Mouse (Mus musculus): ENCODE results near the gene Snd1. TPM values are rescaled to one million over a fixed set of nuclear protein-coding genes. Genes with fewer than 3 reads are reported as not detected.

Gene Snd1
- total and polyA plus RNA-seq, 3 experiments, result 83.7 to 377 (median 210) TPM

DNA sequence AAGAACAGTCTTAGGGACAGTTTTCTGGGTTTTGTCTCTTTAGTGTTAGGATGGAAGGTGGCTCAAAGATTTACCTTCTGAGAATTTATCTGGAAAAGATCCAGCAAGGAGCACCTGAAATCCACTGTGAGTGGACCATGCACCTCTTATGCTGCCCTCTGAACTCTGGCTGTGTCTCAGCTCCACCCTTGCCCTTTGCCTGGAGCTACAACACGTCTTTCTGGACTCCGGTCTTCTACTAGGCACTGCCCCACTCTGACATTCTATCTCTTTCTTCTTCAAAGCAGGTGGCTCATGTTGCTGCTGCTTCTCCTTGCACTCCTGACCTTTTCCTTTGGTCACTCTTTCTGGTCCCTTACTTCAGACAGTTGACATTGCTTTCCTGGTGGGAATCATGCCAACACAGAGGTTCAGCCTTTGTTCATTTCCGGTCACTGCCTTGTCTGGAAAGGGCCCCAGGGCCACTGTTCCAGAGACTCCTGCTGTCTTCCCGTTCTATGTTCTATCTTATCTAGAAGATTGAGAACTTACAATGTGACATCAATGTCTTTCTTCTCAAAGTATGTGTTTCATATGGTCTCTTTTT lies 4.8 kb upstream of the Snd1 start:
- Histone ChIP-seq H3K4me3 (replicated peaks in 1 of 3; ENCODE audit: low read depth in 2 of 3, low read length in 2 of 3, poor library complexity in 1 of 3) (no peak overlapping the region), H3K9ac (ENCODE audit: insufficient read depth, low read depth) (no peak overlapping the region), H3K4me1 (ENCODE audit: control insufficient read depth in 1 of 2, insufficient read depth in 2 of 2) (no peaks in the 10 kb centered on the region), H3K27me3 (replicated peaks) (no peaks in the 10 kb centered on the region), H3K79me2 (replicated peaks; ENCODE audit: control insufficient read depth, extremely low read depth, insufficient read depth, poor library complexity, severe bottlenecking) (no peaks in the 10 kb centered on the region), H3K4me2 (ENCODE audit: insufficient read depth, low read depth, poor library complexity, severe bottlenecking) (no peak overlapping the region), H3K36me3 (replicated peaks in 1 of 2; ENCODE audit: control insufficient read depth in 1 of 2, insufficient read depth in 1 of 2, low read length in 1 of 2) (no peaks in the 10 kb centered on the region), H3K9me3 (replicated peaks; ENCODE audit: low read length) (no peaks in the 10 kb centered on the region), H3K27ac (ENCODE audit: insufficient read depth, low read depth) (no peak overlapping the region)
- in situ Hi-C loops (cut with MboI; ENCODE audit: low pct_ligation_motif_present, low pct_unique_long_range_greater_than_20kb, low sequenced_read_pairs), result no loop called here
- no peak for TF ChIP-seq USF2 (conservative IDR thresholded peaks at IDR 0.05; ENCODE audit: low read depth, low read length)
- TF ChIP-seq PAX5 (IDR thresholded peaks at IDR 0.05; ENCODE audit: low read length), result no peak
- no peak for TF ChIP-seq MAX (IDR thresholded peaks at IDR 0.05; ENCODE audit: low read length)
- no peak for TF ChIP-seq ZC3H11A (IDR thresholded peaks at IDR 0.05; ENCODE audit: low read depth, low read length)
- TF ChIP-seq ELF1 (IDR thresholded peaks at IDR 0.05; ENCODE audit: low read depth, low read length), result no peak
- no peak for TF ChIP-seq TBP (conservative IDR thresholded peaks at IDR 0.05; ENCODE audit: low read depth, low read length)
- no peak for TF ChIP-seq ETS1 (conservative IDR thresholded peaks at IDR 0.05; ENCODE audit: low read depth, low read length)
- no peak for TF ChIP-seq NRF1 (IDR thresholded peaks at IDR 0.05; ENCODE audit: low read depth, low read length)
- TF ChIP-seq KAT2A (IDR thresholded peaks at IDR 0.05; ENCODE audit: insufficient replicate concordance, low read length), result no peak
- TF ChIP-seq E2F4 (IDR thresholded peaks at IDR 0.05; ENCODE audit: insufficient replicate concordance, low read depth, low read length), result no peak
- no peak for TF ChIP-seq POLR2AphosphoS2 (IDR thresholded peaks at IDR 0.05; ENCODE audit: low read depth, low read length)
- TF ChIP-seq MEF2A (IDR thresholded peaks at IDR 0.05; ENCODE audit: borderline replicate concordance, low read depth, low read length), result no peak
- no peak for TF ChIP-seq MXI1 (IDR thresholded peaks at IDR 0.05; ENCODE audit: low read depth, low read length)
- TF ChIP-seq NELFE (IDR thresholded peaks at IDR 0.05; ENCODE audit: low read depth, low read length), result no peak
- TF ChIP-seq SIN3A (IDR thresholded peaks at IDR 0.05; ENCODE audit: low read length), result no peak
- no peak for TF ChIP-seq EP300 (IDR thresholded peaks at IDR 0.05; ENCODE audit: low read length)
- no peak for TF ChIP-seq ZMIZ1 (IDR thresholded peaks at IDR 0.05; ENCODE audit: low read depth, low read length)
- DNase-seq (ENCODE audit: extremely low read depth), result no peak
- dilution Hi-C loops (cut with MboI; ENCODE audit: extremely low pct_ligation_motif_present, extremely low pct_unique_long_range_greater_than_20kb, low sequenced_read_pairs), result no loop called here

DNA sequence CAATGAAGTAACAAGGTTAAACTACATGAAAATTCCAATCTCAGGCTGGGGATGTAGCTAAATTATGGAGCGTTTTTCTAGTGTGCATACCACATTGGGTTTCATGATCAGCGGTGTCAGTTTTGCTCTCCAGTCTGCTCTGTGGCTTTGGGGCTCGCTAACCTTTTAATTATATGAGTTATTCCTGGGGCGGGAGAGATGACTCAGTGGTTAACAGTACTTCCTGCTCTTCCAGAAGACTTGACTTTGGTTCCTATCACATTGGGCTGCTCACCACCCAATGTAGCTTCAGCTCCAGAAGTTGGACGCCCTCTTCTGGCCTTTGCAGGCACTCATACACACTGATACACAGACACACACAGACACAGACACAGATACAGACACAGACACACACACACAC lies 4.3 kb upstream of the Snd1 start:
- Histone ChIP-seq H3K79me2 (replicated peaks; ENCODE audit: control insufficient read depth, extremely low read depth, insufficient read depth, poor library complexity, severe bottlenecking) (no peaks in the 10 kb centered on the region), H3K36me3 (replicated peaks in 1 of 2; ENCODE audit: control insufficient read depth in 1 of 2, insufficient read depth in 1 of 2, low read length in 1 of 2) (no peaks in the 10 kb centered on the region), H3K27me3 (replicated peaks) (no peaks in the 10 kb centered on the region), H3K27ac (ENCODE audit: insufficient read depth, low read depth) (no peak overlapping the region), H3K4me2 (ENCODE audit: insufficient read depth, low read depth, poor library complexity, severe bottlenecking) (no peak overlapping the region), H3K9ac (ENCODE audit: insufficient read depth, low read depth) (no peak overlapping the region), H3K4me3 (replicated peaks in 1 of 3; ENCODE audit: low read depth in 2 of 3, low read length in 2 of 3, poor library complexity in 1 of 3) (no peak overlapping the region), H3K4me1 (ENCODE audit: control insufficient read depth in 1 of 2, insufficient read depth in 2 of 2) (no peaks in the 10 kb centered on the region), H3K9me3 (replicated peaks; ENCODE audit: low read length) (no peaks in the 10 kb centered on the region)
- TF ChIP-seq POLR2A (IDR thresholded peaks at IDR 0.05; ENCODE audit: low read depth, low read length), result no peak
- TF ChIP-seq RCOR1 (conservative IDR thresholded peaks at IDR 0.05; ENCODE audit: low read depth, low read length), result no peak
- no peak for TF ChIP-seq ZMIZ1 (IDR thresholded peaks at IDR 0.05; ENCODE audit: low read depth, low read length)
- TF ChIP-seq ZC3H11A (IDR thresholded peaks at IDR 0.05; ENCODE audit: low read depth, low read length), result no peak
- no peak for TF ChIP-seq HCFC1 (IDR thresholded peaks at IDR 0.05; ENCODE audit: low read depth, low read length)
- TF ChIP-seq TCF12 (IDR thresholded peaks at IDR 0.05; ENCODE audit: low read depth, low read length), result no peak
- TF ChIP-seq JUN (IDR thresholded peaks at IDR 0.05; ENCODE audit: insufficient read depth, low read depth, low read length), result no peak
- TF ChIP-seq JUND (conservative IDR thresholded peaks at IDR 0.05; ENCODE audit: low read depth, low read length), result no peak
- no peak for TF ChIP-seq SIN3A (IDR thresholded peaks at IDR 0.05; ENCODE audit: low read length)
- no peak for TF ChIP-seq SMC3 (IDR thresholded peaks at IDR 0.05; ENCODE audit: low read depth, low read length)
- TF ChIP-seq MAFK (IDR thresholded peaks at IDR 0.05; ENCODE audit: insufficient replicate concordance, low read length), result no peak
- TF ChIP-seq GABPA (IDR thresholded peaks at IDR 0.05; ENCODE audit: insufficient replicate concordance, low read depth, low read length), result no peak
- no peak for TF ChIP-seq MXI1 (IDR thresholded peaks at IDR 0.05; ENCODE audit: low read depth, low read length)
- no peak for TF ChIP-seq MYC (IDR thresholded peaks at IDR 0.05; ENCODE audit: low read depth, low read length)
- no peak for TF ChIP-seq MAX (IDR thresholded peaks at IDR 0.05; ENCODE audit: low read length)
- TF ChIP-seq ELF1 (IDR thresholded peaks at IDR 0.05; ENCODE audit: low read depth, low read length), result no peak
- no peak for TF ChIP-seq ZKSCAN1 (IDR thresholded peaks at IDR 0.05; ENCODE audit: borderline replicate concordance, low read depth, low read length)
- TF ChIP-seq PAX5 (IDR thresholded peaks at IDR 0.05; ENCODE audit: low read length), result no peak
- no peak for DNase-seq (ENCODE audit: extremely low read depth)
- dilution Hi-C loops (cut with MboI; ENCODE audit: extremely low pct_ligation_motif_present, extremely low pct_unique_long_range_greater_than_20kb, low sequenced_read_pairs) (no loop called here), in situ Hi-C loops (cut with MboI; ENCODE audit: low pct_ligation_motif_present, low pct_unique_long_range_greater_than_20kb, low sequenced_read_pairs) (no loop called here)
